Mouse (Mus musculus): ENCODE data around the gene Gm5105. TPM values are rescaled to one million over a fixed set of nuclear protein-coding genes. Genes with fewer than 3 reads are reported as not detected.

Gene Gm5105
- polyA plus RNA-seq, 1 experiment from 2014 or later = not detected

DNA sequence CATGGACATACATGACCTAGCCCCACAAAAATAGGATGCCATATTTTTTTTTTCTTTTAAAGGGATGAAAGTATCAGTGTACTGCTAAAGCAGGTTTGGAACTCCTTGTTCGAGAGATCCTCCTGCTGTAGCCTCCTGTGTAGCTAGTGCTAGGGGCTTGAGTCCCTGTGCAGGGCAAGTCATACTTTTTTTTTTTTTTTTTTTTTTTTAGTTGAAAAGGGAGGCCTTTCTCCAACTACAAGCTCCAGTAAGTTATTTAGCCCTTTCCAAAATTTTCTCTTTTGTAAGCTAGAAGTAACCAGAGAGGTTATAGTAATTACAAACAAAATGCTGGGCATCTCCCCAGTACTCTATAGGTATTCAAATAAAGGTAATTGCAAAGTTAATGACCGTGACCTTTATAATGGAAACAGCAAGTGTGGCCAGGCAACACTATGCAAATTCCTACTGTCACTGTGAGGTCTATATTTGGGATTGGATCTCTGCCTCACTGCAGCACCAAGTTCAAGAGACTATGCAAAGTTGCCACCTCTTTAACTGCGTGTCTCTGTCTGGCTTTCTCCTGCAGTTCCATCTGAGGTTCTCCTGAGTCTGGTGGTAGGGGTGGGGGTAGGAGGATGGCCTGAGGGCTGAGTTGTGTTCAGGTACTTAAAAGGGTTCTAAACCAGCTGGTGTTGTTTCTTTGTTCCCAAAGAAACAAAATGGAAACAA is 25.4 kb downstream of the Gm5105 start:
- no peaks in the 10 kb centered on the region for H3K36me3 ChIP-seq (ENCODE audit: control insufficient read depth, insufficient read depth)
- no peaks in the 10 kb centered on the region for H3K27me3 ChIP-seq (replicated peaks; ENCODE audit: control insufficient read depth, insufficient read depth, low read length)
- no peak overlapping the region for H3K27ac ChIP-seq (ENCODE audit: low read depth, low read length)
- no peak for ATAC-seq
- no peaks in the 10 kb centered on the region for H3K9me3 ChIP-seq (ENCODE audit: control insufficient read depth)
- no peak overlapping the region for H3K9ac ChIP-seq (ENCODE audit: low read depth, low read length)
- H3K4me3 ChIP-seq (ENCODE audit: low read depth, low read length) = no peak overlapping the region
- no peaks in the 10 kb centered on the region for H3K4me1 ChIP-seq (replicated peaks; ENCODE audit: control insufficient read depth, insufficient read depth, low read length)
- 77% methylated on average over 3 of the region's 3 CpGs for WGBS
- no peak for TF ChIP-seq CTCF (IDR thresholded peaks at IDR 0.05; ENCODE audit: low read depth)
- H3K4me2 ChIP-seq (replicated peaks; ENCODE audit: low read depth) = no peak overlapping the region

- Histone ChIP-seq H3K27me3 (replicated peaks; ENCODE audit: control insufficient read depth, insufficient read depth, low read length) (no peaks in the 10 kb centered on the region), H3K9me3 (ENCODE audit: control insufficient read depth) (no peaks in the 10 kb centered on the region), H3K9ac (ENCODE audit: low read depth, low read length) (no peak overlapping the region), H3K27ac (ENCODE audit: low read depth, low read length) (no peak overlapping the region), H3K36me3 (ENCODE audit: control insufficient read depth, insufficient read depth) (no peaks in the 10 kb centered on the region), H3K4me3 (ENCODE audit: low read depth, low read length) (no peak overlapping the region), H3K4me2 (replicated peaks; ENCODE audit: low read depth) (no peak overlapping the region), H3K4me1 (replicated peaks; ENCODE audit: control insufficient read depth, insufficient read depth, low read length) (no peaks in the 10 kb centered on the region)
- TF ChIP-seq CTCF (IDR thresholded peaks at IDR 0.05; ENCODE audit: low read depth) = no peak
- ATAC-seq = no peak
- WGBS = 72% methylated on average over 2 of the region's 2 CpGs
These were observed 26.2 kb downstream of the Gm5105 start for GRCm38 (mm10) chr3:138040938-138041337.

- TF ChIP-seq CTCF (IDR thresholded peaks at IDR 0.05; ENCODE audit: low read depth) = no peak
- 41% methylated on average over 6 of the region's 6 CpGs for WGBS
- Histone ChIP-seq H3K4me3 (ENCODE audit: low read depth, low read length) (no peak overlapping the region), H3K4me1 (replicated peaks; ENCODE audit: control insufficient read depth, insufficient read depth, low read length) (no peaks in the 10 kb centered on the region), H3K36me3 (ENCODE audit: control insufficient read depth, insufficient read depth) (no peaks in the 10 kb centered on the region), H3K4me2 (replicated peaks; ENCODE audit: low read depth) (no peak overlapping the region), H3K27ac (ENCODE audit: low read depth, low read length) (no peak overlapping the region), H3K9me3 (ENCODE audit: control insufficient read depth) (no peaks in the 10 kb centered on the region), H3K9ac (ENCODE audit: low read depth, low read length) (no peak overlapping the region), H3K27me3 (replicated peaks; ENCODE audit: control insufficient read depth, insufficient read depth, low read length) (no peaks in the 10 kb centered on the region)
- no peak for ATAC-seq
These were observed 33.2 kb downstream of the Gm5105 start for GRCm38 (mm10) chr3:138033986-138034385.

- H3K36me3 ChIP-seq (ENCODE audit: control insufficient read depth, insufficient read depth) = no peaks in the 10 kb centered on the region
- H3K27me3 ChIP-seq (replicated peaks; ENCODE audit: control insufficient read depth, insufficient read depth, low read length) = no peaks in the 10 kb centered on the region
- H3K9me3 ChIP-seq (ENCODE audit: control insufficient read depth) = no peaks in the 10 kb centered on the region
- no peak overlapping the region for H3K27ac ChIP-seq (ENCODE audit: low read depth, low read length)
- H3K4me1 ChIP-seq (replicated peaks; ENCODE audit: control insufficient read depth, insufficient read depth, low read length) = peaks cover 5% of the 10 kb centered on the region; the same call in 1 of the 2 replicates
- no peak overlapping the region for H3K4me3 ChIP-seq (ENCODE audit: low read depth, low read length)
- ATAC-seq = no peak
- no peak for TF ChIP-seq CTCF (IDR thresholded peaks at IDR 0.05; ENCODE audit: low read depth)
- no peak overlapping the region for H3K4me2 ChIP-seq (replicated peaks; ENCODE audit: low read depth)
- WGBS = 88% methylated on average over 6 of the region's 6 CpGs
- no peak overlapping the region for H3K9ac ChIP-seq (ENCODE audit: low read depth, low read length)
These were observed 36.6 kb downstream of the Gm5105 start for GRCm38 (mm10) chr3:138030563-138030962.

DNA sequence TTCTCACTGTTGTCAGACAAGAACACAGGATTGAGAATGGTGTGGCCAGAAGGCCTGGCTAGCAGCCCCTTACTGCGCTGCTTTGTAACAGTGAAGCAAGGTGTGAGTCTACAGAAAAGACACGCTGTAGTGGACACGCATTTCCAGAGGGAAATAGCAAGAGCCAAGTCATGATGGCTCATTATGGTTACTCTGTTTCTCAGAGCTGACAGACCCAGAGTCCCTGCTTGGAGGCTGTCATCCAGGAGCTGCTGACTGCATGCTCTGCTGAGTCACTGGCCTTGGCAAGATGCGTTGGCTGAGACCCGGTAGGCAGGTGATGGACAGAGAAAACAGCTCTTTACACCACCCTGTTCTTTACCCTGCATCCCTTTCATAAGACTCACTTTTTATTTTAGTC is 37.8 kb downstream of the Gm5105 start:
- no peak for TF ChIP-seq CTCF (IDR thresholded peaks at IDR 0.05; ENCODE audit: low read depth)
- H3K36me3 ChIP-seq (ENCODE audit: control insufficient read depth, insufficient read depth) = no peaks in the 10 kb centered on the region
- H3K4me2 ChIP-seq (replicated peaks; ENCODE audit: low read depth) = no peak overlapping the region
- H3K9ac ChIP-seq (ENCODE audit: low read depth, low read length) = no peak overlapping the region
- H3K4me3 ChIP-seq (ENCODE audit: low read depth, low read length) = no peak overlapping the region
- H3K4me1 ChIP-seq (replicated peaks; ENCODE audit: control insufficient read depth, insufficient read depth, low read length) = peaks cover 5% of the 10 kb centered on the region; the same call in 1 of the 2 replicates
- no peaks in the 10 kb centered on the region for H3K27me3 ChIP-seq (replicated peaks; ENCODE audit: control insufficient read depth, insufficient read depth, low read length)
- H3K27ac ChIP-seq (ENCODE audit: low read depth, low read length) = no peak overlapping the region
- 88% methylated on average over 5 of the region's 5 CpGs for WGBS
- no peak for ATAC-seq
- no peaks in the 10 kb centered on the region for H3K9me3 ChIP-seq (ENCODE audit: control insufficient read depth)

GRCm38 (mm10) chr3:138027575-138028362 is 39.4 kb downstream of the Gm5105 start:
- no peak overlapping the region for H3K4me3 ChIP-seq (ENCODE audit: low read depth, low read length)
- no peak for ATAC-seq
- 71% methylated on average over 5 of the region's 5 CpGs for WGBS

More at GRCm38 (mm10) chr3:138027575-138028362, 39.4 kb downstream of the Gm5105 start:
- Histone ChIP-seq H3K9me3 (ENCODE audit: control insufficient read depth) (no peaks in the 10 kb centered on the region), H3K4me2 (replicated peaks; ENCODE audit: low read depth) (no peak overlapping the region), H3K36me3 (ENCODE audit: control insufficient read depth, insufficient read depth) (no peaks in the 10 kb centered on the region), H3K27ac (ENCODE audit: low read depth, low read length) (no peak overlapping the region), H3K27me3 (replicated peaks; ENCODE audit: control insufficient read depth, insufficient read depth, low read length) (no peaks in the 10 kb centered on the region), H3K9ac (ENCODE audit: low read depth, low read length) (no peak overlapping the region), H3K4me1 (replicated peaks; ENCODE audit: control insufficient read depth, insufficient read depth, low read length) (peaks cover 5% of the 10 kb centered on the region; the same call in 1 of the 2 replicates)
- no peak for TF ChIP-seq CTCF (IDR thresholded peaks at IDR 0.05; ENCODE audit: low read depth)

Measured in intestine, postnatal 0 days (tissue).